Mouse (Mus musculus): Measurements from ENCODE around the gene Macf1. TPM values are rescaled to one million over a fixed set of nuclear protein-coding genes. Genes with fewer than 3 reads are reported as not detected.

Gene Macf1
- polyA plus RNA-seq, 1 experiment from 2014 or later = 69.9 TPM

GRCm38 (mm10) chr4:123616501-123616900 is 67.7 kb downstream of the Macf1 start:
- Histone ChIP-seq H3K4me1 (replicated peaks) (peaks cover 45% of the 10 kb centered on the region), H3K9ac (no peak overlapping the region), H3K36me3 (no peaks in the 10 kb centered on the region), H3K27me3 (replicated peaks) (no peaks in the 10 kb centered on the region), H3K4me3 (no peak overlapping the region), H3K27ac (ENCODE audit: poor library complexity, severe bottlenecking) (peak overlapping the region; percentile 77), H3K9me3 (replicated peaks) (no peaks in the 10 kb centered on the region), H3K4me2 (no peak overlapping the region)
- 0 out of 2 replicates have a peak, but pooled peaks have one; percentile 50 for ATAC-seq (ENCODE audit: insufficient number of reproducible peaks, low FRiP score)

GRCm38 (mm10) chr4:123613309-123613947 is 70.7 kb downstream of the Macf1 start:
- no peak overlapping the region for H3K4me2 ChIP-seq
- no peak for ATAC-seq (ENCODE audit: insufficient number of reproducible peaks, low FRiP score)

GRCm38 (mm10) chr4:123611940-123612339 is 72.2 kb downstream of the Macf1 start:
- 94% methylated on average over 1 of the region's 1 CpGs for WGBS
- H3K27me3 ChIP-seq (replicated peaks) = no peaks in the 10 kb centered on the region
- H3K36me3 ChIP-seq = peaks cover 6% of the 10 kb centered on the region; the same call in 1 of the 2 replicates
- H3K27ac ChIP-seq (ENCODE audit: poor library complexity, severe bottlenecking) = no peak overlapping the region
- H3K4me2 ChIP-seq = no peak overlapping the region
- no peak overlapping the region for H3K9ac ChIP-seq
- no peak for ATAC-seq (ENCODE audit: insufficient number of reproducible peaks, low FRiP score)
- peaks cover 5% of the 10 kb centered on the region; the same call in 1 of the 2 replicates for H3K9me3 ChIP-seq (replicated peaks)
- no peak overlapping the region for H3K4me3 ChIP-seq
- peaks cover 31% of the 10 kb centered on the region for H3K4me1 ChIP-seq (replicated peaks)

More at GRCm38 (mm10) chr4:123613309-123613947, 70.7 kb downstream of the Macf1 start:
- Histone ChIP-seq H3K27me3 (replicated peaks) (no peaks in the 10 kb centered on the region), H3K4me3 (no peak overlapping the region), H3K9ac (no peak overlapping the region), H3K4me1 (replicated peaks) (peaks cover 46% of the 10 kb centered on the region), H3K36me3 (no peaks in the 10 kb centered on the region), H3K9me3 (replicated peaks) (no peaks in the 10 kb centered on the region), H3K27ac (ENCODE audit: poor library complexity, severe bottlenecking) (peak overlapping the region; percentile 35; the same call in 1 of the 2 replicates)
- 56% methylated on average over 7 of the region's 7 CpGs for WGBS

- ATAC-seq (ENCODE audit: insufficient number of reproducible peaks, low FRiP score) = no peak
- no peak overlapping the region for H3K9ac ChIP-seq
- peaks cover 26% of the 10 kb centered on the region for H3K4me1 ChIP-seq (replicated peaks)
- WGBS = 75% methylated on average over 2 of the region's 2 CpGs
- H3K36me3 ChIP-seq = peaks cover 6% of the 10 kb centered on the region; the same call in 1 of the 2 replicates
- H3K27ac ChIP-seq (ENCODE audit: poor library complexity, severe bottlenecking) = no peak overlapping the region
- H3K27me3 ChIP-seq (replicated peaks) = no peaks in the 10 kb centered on the region
- peaks cover 5% of the 10 kb centered on the region; the same call in 1 of the 2 replicates for H3K9me3 ChIP-seq (replicated peaks)
- H3K4me2 ChIP-seq = no peak overlapping the region
- H3K4me3 ChIP-seq = no peak overlapping the region
These were observed 72.9 kb downstream of the Macf1 start for GRCm38 (mm10) chr4:123611241-123611640.

GRCm38 (mm10) chr4:123607174-123607573 is 77.0 kb downstream of the Macf1 start:
- Histone ChIP-seq H3K36me3 (peaks cover 6% of the 10 kb centered on the region; the same call in 1 of the 2 replicates), H3K4me1 (replicated peaks) (peaks cover 27% of the 10 kb centered on the region), H3K27me3 (replicated peaks) (no peaks in the 10 kb centered on the region), H3K4me3 (no peak overlapping the region), H3K9ac (no peak overlapping the region), H3K4me2 (no peak overlapping the region), H3K9me3 (replicated peaks) (peaks cover 5% of the 10 kb centered on the region; the same call in 1 of the 2 replicates), H3K27ac (ENCODE audit: poor library complexity, severe bottlenecking) (no peak overlapping the region)
- no peak for ATAC-seq (ENCODE audit: insufficient number of reproducible peaks, low FRiP score)
- 94% methylated on average over 1 of the region's 1 CpGs for WGBS

GRCm38 (mm10) chr4:123605948-123606347 is 78.2 kb downstream of the Macf1 start:
- Histone ChIP-seq H3K4me1 (replicated peaks) (peaks cover 20% of the 10 kb centered on the region), H3K4me2 (peak overlapping the region; percentile 24; the same call in 1 of the 2 replicates)
- ATAC-seq (ENCODE audit: insufficient number of reproducible peaks, low FRiP score) = no peak; the same call in 1 of the 2 replicates

GRCm38 (mm10) chr4:123605309-123605708 is 78.9 kb downstream of the Macf1 start:
- no peak overlapping the region for H3K4me2 ChIP-seq
- no peaks in the 10 kb centered on the region for H3K27me3 ChIP-seq (replicated peaks)
- WGBS = 25% methylated on average over 1 of the region's 1 CpGs
- peaks cover 5% of the 10 kb centered on the region; the same call in 1 of the 2 replicates for H3K9me3 ChIP-seq (replicated peaks)
- no peak overlapping the region for H3K4me3 ChIP-seq
- no peak overlapping the region for H3K9ac ChIP-seq
- H3K36me3 ChIP-seq = peaks cover 6% of the 10 kb centered on the region; the same call in 1 of the 2 replicates
- ATAC-seq (ENCODE audit: insufficient number of reproducible peaks, low FRiP score) = peak; percentile 59; the same call in 1 of the 2 replicates
- no peak overlapping the region for H3K27ac ChIP-seq (ENCODE audit: poor library complexity, severe bottlenecking)
- H3K4me1 ChIP-seq (replicated peaks) = peaks cover 20% of the 10 kb centered on the region

More at GRCm38 (mm10) chr4:123605948-123606347, 78.2 kb downstream of the Macf1 start:
- Histone ChIP-seq H3K9ac (no peak overlapping the region), H3K9me3 (replicated peaks) (peaks cover 5% of the 10 kb centered on the region; the same call in 1 of the 2 replicates), H3K27ac (ENCODE audit: poor library complexity, severe bottlenecking) (no peak overlapping the region), H3K4me3 (no peak overlapping the region), H3K27me3 (replicated peaks) (no peaks in the 10 kb centered on the region), H3K36me3 (peaks cover 6% of the 10 kb centered on the region; the same call in 1 of the 2 replicates)
- WGBS = 27% methylated on average over 5 of the region's 5 CpGs

GRCm38 (mm10) chr4:123602700-123603261 is 81.4 kb downstream of the Macf1 start:
- H3K27ac ChIP-seq (ENCODE audit: poor library complexity, severe bottlenecking) = no peak overlapping the region
- no peak for ATAC-seq (ENCODE audit: insufficient number of reproducible peaks, low FRiP score)
- no peak overlapping the region for H3K4me3 ChIP-seq
- no peak overlapping the region for H3K9ac ChIP-seq
- peaks cover 25% of the 10 kb centered on the region for H3K4me1 ChIP-seq (replicated peaks)
- WGBS = 81% methylated on average over 2 of the region's 2 CpGs
- H3K27me3 ChIP-seq (replicated peaks) = no peaks in the 10 kb centered on the region
- H3K4me2 ChIP-seq = no peak overlapping the region
- H3K9me3 ChIP-seq (replicated peaks) = peaks cover 5% of the 10 kb centered on the region; the same call in 1 of the 2 replicates
- H3K36me3 ChIP-seq = peaks cover 6% of the 10 kb centered on the region; the same call in 1 of the 2 replicates

GRCm38 (mm10) chr4:123601036-123601435 is 83.1 kb downstream of the Macf1 start:
- WGBS = 89% methylated on average over 1 of the region's 1 CpGs
- H3K4me1 ChIP-seq (replicated peaks) = peaks cover 23% of the 10 kb centered on the region

GRCm38 (mm10) chr4:123598519-123599228 is 85.5 kb downstream of the Macf1 start:
- WGBS = 77% methylated on average over 11 of the region's 11 CpGs
- Histone ChIP-seq H3K27ac (ENCODE audit: poor library complexity, severe bottlenecking) (no peak overlapping the region), H3K4me3 (no peak overlapping the region), H3K4me1 (replicated peaks) (peaks cover 22% of the 10 kb centered on the region), H3K9ac (no peak overlapping the region), H3K9me3 (replicated peaks) (no peaks in the 10 kb centered on the region), H3K36me3 (no peaks in the 10 kb centered on the region), H3K27me3 (replicated peaks) (no peaks in the 10 kb centered on the region), H3K4me2 (no peak overlapping the region)
- ATAC-seq (ENCODE audit: insufficient number of reproducible peaks, low FRiP score) = no peak

More at GRCm38 (mm10) chr4:123601036-123601435, 83.1 kb downstream of the Macf1 start:
- no peaks in the 10 kb centered on the region for H3K9me3 ChIP-seq (replicated peaks)
- no peak overlapping the region for H3K27ac ChIP-seq (ENCODE audit: poor library complexity, severe bottlenecking)
- no peak for ATAC-seq (ENCODE audit: insufficient number of reproducible peaks, low FRiP score)
- H3K27me3 ChIP-seq (replicated peaks) = no peaks in the 10 kb centered on the region
- H3K4me2 ChIP-seq = no peak overlapping the region
- H3K4me3 ChIP-seq = no peak overlapping the region
- H3K9ac ChIP-seq = no peak overlapping the region
- no peaks in the 10 kb centered on the region for H3K36me3 ChIP-seq

GRCm38 (mm10) chr4:123594381-123594806 is 89.8 kb downstream of the Macf1 start:
- Histone ChIP-seq H3K4me2 (peak overlapping the region; percentile 28), H3K9ac (0 out of 2 replicates have a peak overlapping the region, but pooled peaks have one; percentile 0), H3K27me3 (replicated peaks) (no peaks in the 10 kb centered on the region), H3K9me3 (replicated peaks) (no peaks in the 10 kb centered on the region), H3K36me3 (no peaks in the 10 kb centered on the region), H3K4me1 (replicated peaks) (peaks cover 54% of the 10 kb centered on the region), H3K27ac (ENCODE audit: poor library complexity, severe bottlenecking) (peak overlapping the region; percentile 56), H3K4me3 (no peak overlapping the region)
- no peak for ATAC-seq (ENCODE audit: insufficient number of reproducible peaks, low FRiP score)
- 32% methylated on average over 5 of the region's 5 CpGs for WGBS
